Mouse (Mus musculus) olfactory bulb, adult 2 months (tissue): ENCODE data around the gene Decr2. TPM values are rescaled to one million over a fixed set of nuclear protein-coding genes. Genes with fewer than 3 reads are reported as not detected.

Experiments
- H3K27ac ChIP-seq: fragments of 200-500 bp; 2 replicates; pipeline ENCODE4 v1.5.1; 2012; ENCODE audit warnings: low read depth, low read length; ENCODE audit not compliant: insufficient read depth
- H3K4me1 ChIP-seq: fragments of 200-500 bp; 2 replicates; pipeline ENCODE4 v1.6.1; 2012; ENCODE audit warnings: low read length; ENCODE audit not compliant: control insufficient read depth, insufficient read depth
- H3K4me3 ChIP-seq: fragments of 200-500 bp; 2 replicates; pipeline ENCODE4 v1.5.1; 2012; ENCODE audit warnings: mild to moderate bottlenecking, low read depth, low read length, moderate library complexity; ENCODE audit not compliant: insufficient read depth
- CTCF ChIP-seq: fragments of 200-500 bp; IDR thresholded peaks from 2 replicates; pipeline ENCODE4 v1.5.1; 2012; ENCODE audit warnings: low read depth, mild to moderate bottlenecking, low read length, moderate library complexity; ENCODE audit not compliant: insufficient read depth
- POLR2A ChIP-seq: fragments of 200-500 bp; IDR thresholded peaks from 2 replicates; pipeline ENCODE4 v1.6.1; 2012; ENCODE audit warnings: mild to moderate bottlenecking, low read depth, low read length, moderate library complexity; ENCODE audit not compliant: insufficient read depth
- WGBS: fragments of 180-500 bp; shearing (Covaris S2); methylation state at CpG from one replicate; pipeline ENCODE4 v1.1.7; 2018; 5-methylcytosine and 5-hydroxymethylcytosine counted together
- polyA plus RNA-seq: library from polyadenylated mRNA; stranded (reverse); fragments of >200 nt; gene quantifications from 2 replicates; pipeline ENCODE4 v1.2.4, GENCODE M21; 2012; ENCODE audit warnings: low replicate concordance; ENCODE audit not compliant: missing spikeins, insufficient read depth, insufficient read length

Gene Decr2
- not detected in 2 replicates for polyA plus RNA-seq

DNA sequence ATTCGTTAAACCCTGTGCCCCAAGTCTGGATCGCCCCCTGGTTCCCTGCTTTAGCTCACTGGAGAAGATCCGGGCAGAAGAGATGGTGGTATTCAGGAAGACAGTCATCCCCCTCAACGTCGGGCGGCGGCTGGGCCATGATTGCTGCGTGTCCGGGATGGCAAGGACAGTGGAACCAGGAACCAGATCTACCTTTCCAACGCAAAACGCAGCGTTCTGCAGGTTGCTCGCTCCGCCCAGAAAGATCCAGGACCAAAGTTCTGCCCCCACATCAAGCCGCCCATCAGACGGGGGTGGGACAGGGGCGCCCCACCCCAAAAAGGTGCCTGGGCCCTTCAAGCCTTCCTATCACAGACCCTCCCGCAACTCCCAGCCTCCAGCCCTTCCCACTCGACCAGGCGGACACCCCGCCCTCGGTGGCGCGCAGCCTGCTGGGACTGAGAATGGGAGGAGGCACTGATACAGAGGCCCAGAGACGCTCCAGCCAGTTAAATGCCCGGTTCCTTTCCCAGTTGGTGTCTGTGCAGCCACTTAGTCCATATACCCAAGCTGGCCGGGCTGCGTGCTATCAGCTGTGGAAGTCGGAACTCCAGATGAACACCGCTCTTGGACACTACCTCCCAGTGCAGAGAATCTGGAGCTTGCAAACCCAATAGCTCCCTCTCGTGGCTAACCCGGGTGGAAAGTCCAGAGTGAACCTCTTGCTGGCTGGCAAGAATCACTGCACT lies at the start of gene Decr2:
Gene Decr2, minus strand, starts transcription at position 433 of the 728 bp plus-strand sequence.
- WGBS = 1% methylated on average over 32 of the region's 32 CpGs
- Histone ChIP-seq H3K4me3 (peak within 1 kb of the TSS; percentile 70), H3K4me1 (peaks cover 3% of the 10 kb centered on the region; the same call in 1 of the 2 replicates), H3K27ac (peak within 1 kb of the TSS; percentile 27; the same call in 1 of the 2 replicates)
- peak; percentile 62 for TF ChIP-seq CTCF
- TF ChIP-seq POLR2A = no peak

- WGBS = 2% methylated on average over 56 of the region's 58 CpGs
- TF ChIP-seq POLR2A (no peak), CTCF (no peak)
- Histone ChIP-seq H3K27ac (no peak overlapping the region), H3K4me3 (peak overlapping the region; percentile 96), H3K4me1 (peaks cover 7% of the 10 kb centered on the region; the same call in 1 of the 2 replicates)
Observed at GRCm38 (mm10) chr17:26138901-26139381, 48.8 kb upstream of the Decr2 start.

GRCm38 (mm10) chr17:26138239-26138836 lies 48.2 kb upstream of the Decr2 start, which contains the start of gene Axin1:
TSS of gene Axin1 (plus strand) at chr17:26138688.
- TF ChIP-seq POLR2A (peak; percentile 82), CTCF (0 out of 2 replicates have a peak, but pooled peaks have one; percentile 26)
- under 1% methylated on average over 42 of the region's 42 CpGs for WGBS
- H3K4me3 ChIP-seq = peak within 1 kb of the TSS; percentile 96
- H3K27ac ChIP-seq = peak within 1 kb of the TSS; percentile 4; the same call in 1 of the 2 replicates
- H3K4me1 ChIP-seq = peaks cover 5% of the 10 kb centered on the region; the same call in 1 of the 2 replicates

DNA sequence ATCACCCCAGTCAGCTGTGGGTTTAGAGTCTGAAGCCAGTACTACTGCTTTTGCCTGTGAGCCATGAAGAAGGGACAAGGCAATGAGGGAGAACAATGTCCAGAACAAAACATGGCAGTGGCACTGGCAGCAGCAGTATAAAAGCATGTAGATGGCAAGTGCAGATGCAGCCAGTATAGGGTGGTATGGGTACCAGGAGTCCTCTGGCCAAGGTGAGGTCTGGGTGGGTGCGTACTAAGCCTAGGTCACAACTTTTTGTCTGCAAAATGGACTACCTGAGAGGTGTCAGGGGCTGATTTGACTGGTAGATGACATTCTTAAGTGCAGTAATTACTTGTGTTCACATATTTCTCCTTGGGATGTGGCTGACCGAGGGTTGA lies 47.6 kb upstream of the Decr2 start:
- Histone ChIP-seq H3K4me1 (peaks cover under 1% of the 10 kb centered on the region; the same call in 1 of the 2 replicates), H3K27ac (peak overlapping the region; percentile 4; the same call in 1 of the 2 replicates), H3K4me3 (peak overlapping the region; percentile 96; the same call in 1 of the 2 replicates)
- 75% methylated on average over 2 of the region's 2 CpGs for WGBS
- TF ChIP-seq CTCF = no peak
- TF ChIP-seq POLR2A = no peak

GRCm38 (mm10) chr17:26137106-26137750 lies 47.1 kb upstream of the Decr2 start:
- WGBS = 89% methylated on average over 11 of the region's 11 CpGs
- Histone ChIP-seq H3K27ac (no peak overlapping the region), H3K4me3 (no peak overlapping the region), H3K4me1 (no peaks in the 10 kb centered on the region)
- TF ChIP-seq POLR2A (no peak), CTCF (no peak)

GRCm38 (mm10) chr17:26131856-26132853 lies 42.0 kb upstream of the Decr2 start:
- no peak overlapping the region for H3K27ac ChIP-seq
- WGBS = 66% methylated on average over 18 of the region's 18 CpGs
- no peak overlapping the region for H3K4me3 ChIP-seq
- no peaks in the 10 kb centered on the region for H3K4me1 ChIP-seq
- TF ChIP-seq POLR2A (no peak), CTCF (no peak)

GRCm38 (mm10) chr17:26131062-26131732 lies 41.1 kb upstream of the Decr2 start:
- no peak overlapping the region for H3K4me3 ChIP-seq
- no peak overlapping the region for H3K27ac ChIP-seq
- 80% methylated on average over 18 of the region's 18 CpGs for WGBS
- H3K4me1 ChIP-seq = no peaks in the 10 kb centered on the region
- TF ChIP-seq POLR2A = no peak
- TF ChIP-seq CTCF = no peak
